Mouse (Mus musculus): ENCODE data around the gene Lipc.

GRCm38 (mm10) chr9:70910351-70910750, 41.7 kb downstream of the Lipc start:
- TF ChIP-seq CTCF (conservative IDR thresholded peaks at IDR 0.05; ENCODE audit: low read length) (no peak), NANOG (IDR thresholded peaks at IDR 0.05; ENCODE audit: borderline replicate concordance, low read length) (no peak)

All from E14TG2a.4 (cell line).